Mouse (Mus musculus) frontal cortex, adult 2 months (tissue): Measurements from ENCODE around the gene Unc13d. TPM values are rescaled to one million over a fixed set of nuclear protein-coding genes. Genes with fewer than 3 reads are reported as not detected.

Experiments
- DNase-seq, 2 experiments: peaks; one replicate each; pipeline ENCODE4 v3.0.0; 2022; ENCODE audit warnings: low spot score in 1 of 2; ENCODE audit errors: extremely low spot score in 1 of 2
- polyA plus RNA-seq: library from polyadenylated mRNA; depleted of rRNA; stranded (reverse); fragments of >200 nt; gene quantifications from 2 replicates; pipeline ENCODE4 v1.2.3, GENCODE M21; 2012

Unc13d gene
- polyA plus RNA-seq, 1 experiment: 0.84 TPM

- DNase-seq: peak in 1 of 2 experiments; percentile 68
Measured at GRCm38 (mm10) chr11:116081081-116081480, 3.3 kb upstream of the Unc13d start.

DNA sequence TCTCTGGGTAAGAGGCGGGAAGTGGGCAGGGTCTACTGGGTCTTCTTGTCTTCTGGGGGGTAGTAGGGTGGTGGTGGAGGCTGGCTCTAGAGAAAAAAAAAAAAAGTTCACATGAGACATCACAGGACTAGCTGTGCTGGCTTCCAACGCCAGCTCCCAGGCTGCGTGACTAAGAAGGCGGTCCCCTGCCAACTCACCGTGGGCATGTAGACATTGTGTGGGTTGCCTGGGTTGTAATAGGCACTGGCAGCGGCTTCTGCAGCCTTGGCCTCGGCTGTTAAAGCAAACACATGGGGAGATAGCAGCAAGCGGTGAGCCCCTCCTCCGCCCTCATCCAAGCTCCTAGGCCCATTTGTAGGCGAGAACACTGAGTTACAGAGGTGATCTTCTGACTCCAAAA, 1.8 kb upstream of the Unc13d start:
- peak; percentile 78 to 87 for DNase-seq

DNA sequence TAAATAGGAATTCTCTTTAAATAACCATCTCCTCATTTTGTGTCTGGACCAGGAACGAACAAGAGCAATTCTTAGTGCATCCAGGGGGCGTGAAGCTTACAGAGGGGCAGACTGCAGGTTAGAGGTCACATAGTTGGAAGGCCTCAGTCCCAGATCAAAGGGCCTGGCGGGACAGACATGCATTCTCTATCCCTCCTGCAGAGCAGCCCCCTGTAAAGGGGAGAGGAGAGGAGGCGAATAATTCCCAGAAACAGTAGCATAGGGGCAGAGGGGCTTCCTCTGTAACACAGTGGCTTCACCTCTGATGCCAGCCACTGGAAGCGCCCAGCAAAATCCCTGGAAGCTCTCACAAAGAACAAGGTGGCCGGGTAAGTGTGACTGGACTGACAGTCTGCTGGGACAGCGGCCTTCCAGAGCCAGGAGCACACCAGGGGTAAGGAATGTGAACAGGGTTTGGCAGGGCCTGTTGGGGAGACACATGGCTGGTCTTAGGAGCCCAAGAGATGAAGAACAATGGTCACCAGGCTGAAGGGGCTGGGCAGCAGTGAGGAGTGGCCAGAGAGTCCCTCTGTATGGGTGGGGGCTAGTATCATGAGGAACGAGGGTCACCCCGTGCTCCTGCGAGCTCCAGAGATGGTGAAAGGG, 1.0 kb upstream of the Unc13d start:
- no peak for DNase-seq

DNA sequence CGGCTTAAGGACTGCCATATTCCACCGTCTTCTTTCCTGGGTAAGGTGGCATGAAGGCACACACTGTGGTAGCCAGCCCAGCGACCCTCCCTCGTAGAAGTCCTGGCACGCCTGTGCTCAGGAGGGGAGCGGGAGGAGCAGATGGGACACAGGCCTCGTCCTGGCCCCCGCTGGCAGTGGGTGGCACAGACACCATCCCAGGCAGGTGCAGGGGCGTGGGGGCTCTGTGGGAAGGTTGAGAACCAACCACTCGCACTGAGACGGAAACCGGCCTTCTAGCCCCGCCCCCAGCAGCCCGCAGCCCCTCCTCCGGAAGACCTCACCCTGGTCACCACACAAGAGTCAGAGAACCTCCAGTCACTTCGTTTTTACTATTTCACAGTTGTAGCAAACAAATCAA, 460 bp upstream of the Unc13d start:
- no peak for DNase-seq

GRCm38 (mm10) chr11:116076836-116077235, 925 bp downstream of the Unc13d start:
- DNase-seq: no peak

DNA sequence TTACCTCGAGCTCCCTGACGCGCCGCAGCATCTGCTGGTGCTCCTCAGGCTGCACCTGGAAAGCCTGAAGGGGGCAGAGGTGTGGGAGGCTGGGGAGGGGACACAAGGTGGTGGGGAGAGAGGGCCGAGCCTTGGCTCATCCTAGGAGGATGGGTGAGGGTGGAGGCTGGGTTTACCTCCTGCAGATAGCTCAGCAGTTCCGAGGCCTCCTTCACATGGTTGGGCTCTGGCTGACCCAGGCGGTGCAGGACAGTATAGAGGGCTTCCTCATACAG, 1.6 kb downstream of the Unc13d start:
- no peak for DNase-seq

DNA sequence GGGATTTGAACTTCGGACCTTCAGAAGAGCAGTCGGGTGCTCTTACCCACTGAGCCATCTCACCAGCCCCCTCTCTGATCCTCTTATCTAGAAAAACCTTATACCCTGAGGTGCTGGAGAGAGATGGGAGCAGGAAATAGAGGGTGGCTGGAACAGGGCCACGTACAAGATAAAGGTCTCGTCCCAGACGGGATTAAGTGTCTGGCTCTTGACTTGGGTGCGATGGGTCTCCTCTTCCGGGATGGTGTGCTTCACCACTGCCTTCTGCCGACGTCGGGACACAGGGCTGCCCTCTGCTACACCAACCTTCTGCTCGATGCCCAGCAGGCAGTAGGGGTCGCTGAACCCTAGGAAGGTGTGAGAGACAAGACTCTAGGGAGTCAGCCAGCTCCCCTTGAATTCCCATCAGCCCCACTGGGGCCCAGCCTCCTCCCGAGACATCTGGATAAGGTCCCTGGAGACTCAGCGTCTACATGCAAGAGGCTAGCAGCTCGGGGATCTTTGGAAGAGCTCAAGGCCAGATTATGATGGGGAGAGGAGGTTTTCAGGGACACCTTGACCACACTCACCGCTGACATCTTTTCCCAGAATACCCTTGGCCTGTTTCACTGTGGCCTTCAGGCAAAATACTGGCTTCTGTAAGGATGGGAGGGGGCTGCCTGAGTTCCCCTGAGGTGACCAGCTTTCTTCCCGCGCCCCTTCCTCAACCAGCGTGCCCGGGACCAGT, 2.1 kb downstream of the Unc13d start:
- DNase-seq: no peak

DNA sequence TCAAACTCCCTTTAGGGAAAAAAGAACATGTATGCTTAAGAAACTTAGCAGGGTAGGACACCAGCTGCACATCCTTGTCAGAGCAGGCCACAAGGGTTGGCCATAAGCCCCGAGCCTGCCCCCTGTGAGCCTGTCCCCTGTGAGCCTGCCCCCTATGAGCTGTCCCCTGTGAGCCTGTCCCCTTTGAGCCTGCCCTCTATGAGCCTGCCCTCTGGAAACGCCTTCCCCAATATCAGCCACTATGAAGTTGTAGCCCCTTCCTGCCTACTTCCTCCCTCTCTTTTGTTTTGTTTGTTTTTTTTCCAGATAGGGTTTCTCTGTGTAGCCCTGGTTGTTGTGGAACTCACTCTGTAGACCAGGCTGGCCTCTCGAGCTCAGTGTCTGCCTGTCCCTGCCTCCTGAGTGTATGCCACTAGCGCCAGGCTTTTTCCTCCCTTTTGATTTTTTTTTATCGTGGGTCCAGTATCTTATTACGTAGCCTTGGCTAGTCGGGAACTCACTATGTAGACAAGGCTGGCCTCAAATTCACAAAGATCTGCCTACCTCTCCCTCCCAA, 3.2 kb downstream of the Unc13d start:
- DNase-seq: no peak

DNA sequence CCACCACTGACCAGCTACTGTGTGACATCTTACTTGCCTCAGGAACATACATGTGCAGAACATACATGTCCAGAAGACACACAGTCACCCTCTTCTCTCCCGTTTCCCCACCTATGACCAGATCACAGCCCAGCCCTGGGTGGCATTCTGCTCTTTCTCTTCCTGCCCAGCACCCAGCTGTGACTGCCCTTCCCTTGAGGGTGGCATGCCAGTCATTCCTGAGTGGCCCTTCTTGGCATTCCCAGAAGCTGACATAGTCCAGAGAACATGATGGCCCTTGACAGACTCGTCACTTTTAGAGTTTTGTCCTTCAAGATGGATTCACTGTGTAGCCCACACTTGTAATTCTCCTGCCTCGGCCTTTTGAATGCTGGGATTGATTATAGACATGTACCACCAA, 5.2 kb downstream of the Unc13d start:
- DNase-seq: no peak

DNA sequence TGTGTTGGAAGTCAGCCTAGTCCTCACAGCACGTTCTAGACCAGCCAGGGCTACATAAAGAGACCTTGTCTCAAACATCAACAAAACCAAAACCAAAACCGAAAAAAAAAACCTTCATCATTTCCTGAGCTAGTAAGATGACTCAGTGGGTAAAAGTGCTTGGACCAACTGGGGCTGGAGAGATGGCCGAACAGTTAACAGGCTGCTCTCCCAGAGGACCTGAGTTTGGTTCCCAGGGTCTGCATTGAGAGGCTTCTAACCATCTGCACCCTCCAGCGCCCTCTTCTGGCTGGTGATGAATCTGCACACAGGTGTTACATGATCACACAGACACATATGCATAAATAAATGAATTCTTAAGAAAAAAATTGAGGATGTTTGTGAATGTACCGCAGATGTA, 6.3 kb downstream of the Unc13d start:
- no peak for DNase-seq

- no peak for DNase-seq
Measured at GRCm38 (mm10) chr11:116065345-116065744, 12.4 kb downstream of the Unc13d start.

DNA sequence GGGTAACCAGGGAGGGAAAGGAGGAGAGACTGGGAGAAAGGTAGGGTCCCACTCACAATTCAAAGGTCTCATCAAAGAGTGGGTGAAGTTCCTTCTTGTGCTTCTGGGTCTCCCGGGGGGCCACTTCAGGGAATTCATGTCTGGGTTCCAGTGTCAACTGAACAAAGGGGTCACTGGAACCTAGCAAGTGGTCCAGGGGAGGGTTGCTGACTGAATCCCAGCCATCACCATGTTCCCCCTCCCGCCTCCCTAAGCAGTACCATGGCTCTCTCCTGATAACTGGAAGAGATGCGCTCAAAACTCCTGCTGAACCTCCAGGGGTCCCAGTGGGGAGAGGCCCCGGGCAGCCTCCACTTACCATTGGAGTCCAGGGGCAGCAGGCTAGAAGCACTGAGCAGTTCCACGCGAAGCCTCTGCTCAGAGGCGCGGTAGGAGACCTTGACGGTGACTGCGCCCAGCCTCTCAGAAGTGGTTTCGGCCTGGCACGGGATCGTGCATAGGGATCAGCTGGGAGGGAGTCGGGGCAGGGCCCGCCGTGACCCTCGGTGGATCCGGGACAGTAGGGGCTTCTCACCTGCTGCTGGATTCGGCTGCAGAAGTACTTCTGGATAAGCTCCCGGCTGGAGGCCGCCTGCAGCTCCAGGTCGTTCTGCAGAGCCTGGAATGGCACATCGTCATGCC, 13.4 kb downstream of the Unc13d start:
- DNase-seq: no peak

DNA sequence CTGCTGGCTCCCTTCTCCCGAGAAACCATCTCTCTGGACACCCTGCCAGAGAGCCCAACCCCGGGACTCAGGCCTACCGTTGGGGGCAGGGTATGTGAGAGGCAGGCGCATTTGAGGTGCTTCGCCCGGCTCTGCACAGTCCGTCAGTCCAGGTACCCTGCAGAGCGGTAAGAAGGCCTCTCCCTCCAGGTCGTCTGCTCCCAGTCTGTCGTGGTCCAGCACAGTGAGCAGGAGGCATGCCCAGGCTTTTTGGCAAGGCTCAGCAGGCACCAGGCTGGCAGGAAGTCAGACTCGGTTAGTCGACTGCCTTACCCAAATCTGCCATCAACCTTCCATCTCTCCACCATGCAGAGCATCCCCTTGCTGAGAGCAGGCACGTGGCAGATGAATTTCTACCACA, 14.2 kb downstream of the Unc13d start:
- DNase-seq: no peak

GRCm38 (mm10) chr11:116062521-116062920, 15.2 kb downstream of the Unc13d start:
- DNase-seq: no peak

DNA sequence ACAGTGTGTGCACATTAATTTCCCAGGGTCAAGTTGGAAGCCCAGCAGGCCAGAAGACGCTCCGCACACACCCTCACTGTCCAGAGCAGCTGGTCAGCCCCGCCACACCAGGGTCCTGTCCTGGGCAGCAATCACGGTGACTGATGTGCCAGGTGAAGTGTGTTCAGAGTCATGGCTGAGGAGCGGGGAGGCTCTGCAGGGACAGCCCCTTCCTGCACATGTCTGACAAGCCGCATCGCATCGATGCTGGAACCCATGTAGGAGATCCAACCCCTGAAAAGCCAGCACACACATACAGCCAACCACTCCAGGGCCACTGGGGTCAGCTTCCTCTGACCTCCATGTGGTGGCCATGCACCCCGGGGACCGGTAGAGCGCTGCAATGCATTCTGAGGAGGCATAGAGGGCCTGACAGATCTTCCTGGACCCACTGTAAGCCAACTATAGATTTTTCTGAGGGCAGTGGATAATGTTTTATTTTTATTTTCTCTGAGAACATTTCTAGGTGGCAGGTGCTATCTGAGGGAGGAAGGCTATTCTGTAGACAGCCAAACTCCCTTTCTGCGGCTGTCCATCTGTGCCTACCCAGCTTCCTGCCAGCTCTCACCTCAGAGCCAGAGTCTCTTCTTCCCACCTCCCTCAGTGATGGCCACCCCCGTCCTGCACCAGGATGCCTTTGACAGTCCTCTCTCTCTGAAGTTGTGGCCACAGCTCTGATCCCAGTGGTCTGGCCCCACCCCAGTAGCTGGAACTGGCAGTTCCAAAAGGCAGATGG, 15.9 kb downstream of the Unc13d start:
- DNase-seq: peak; percentile 47 to 63

- DNase-seq: no peak
Measured at GRCm38 (mm10) chr11:116060596-116060995, 17.2 kb downstream of the Unc13d start.

- DNase-seq: no peak
Measured at GRCm38 (mm10) chr11:116059691-116060025, 18.1 kb downstream of the Unc13d start.

DNA sequence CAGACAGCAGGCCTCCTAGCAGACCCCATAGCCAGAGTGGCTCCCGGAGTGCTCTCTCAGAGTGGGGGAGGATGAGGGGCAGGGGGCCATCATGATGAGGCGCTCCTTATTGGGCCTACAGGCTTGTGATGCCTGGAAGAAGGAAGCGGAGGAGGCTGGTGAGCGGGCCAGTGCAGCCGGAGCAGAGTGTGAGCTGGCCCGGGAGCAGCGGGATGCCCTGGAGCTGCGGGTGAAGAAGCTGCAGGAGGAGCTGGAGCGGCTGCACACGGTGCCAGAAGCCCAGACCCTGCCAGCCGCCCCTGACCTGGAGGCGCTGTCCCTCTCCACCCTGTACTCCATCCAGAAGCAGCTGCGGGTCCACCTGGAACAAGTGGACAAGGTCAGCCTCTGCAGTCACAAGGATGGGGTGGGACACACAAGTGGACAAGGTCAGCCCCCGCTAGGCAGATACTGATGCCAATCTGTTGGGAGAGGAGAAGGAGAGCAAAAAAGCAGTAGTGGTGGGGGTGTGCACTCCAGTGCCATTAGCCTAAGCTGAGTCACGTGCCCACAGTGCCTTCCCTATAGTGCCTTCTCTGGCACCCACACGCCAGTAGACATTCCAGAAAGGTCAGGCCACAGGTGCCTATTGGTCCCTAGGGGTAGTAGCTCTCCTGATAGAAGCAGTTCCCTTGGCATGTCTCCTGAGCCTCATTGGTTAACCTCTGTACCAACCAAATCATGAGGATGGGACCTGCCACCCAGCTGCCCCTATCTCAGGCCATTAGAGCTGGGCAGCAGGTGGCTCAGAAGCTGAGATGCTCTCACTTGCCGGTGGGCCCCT, 18.7 kb downstream of the Unc13d start:
- no peak for DNase-seq

- peak in 1 of 2 experiments; percentile 65 for DNase-seq
Measured at GRCm38 (mm10) chr11:116058022-116058614, 19.6 kb downstream of the Unc13d start.
